Mouse (Mus musculus) embryonic facial prominence, embryonic 15.5 days (tissue): ENCODE measurements at regions not wholly inside any gene's neighbourhood (a gene's known extent, or its start where the extent isn't known, plus 50 kb on each side); places are given as distances from the start of the nearest gene placed in this dataset.

Source experiments
- ATAC-seq: fragments of 200-750 bp; cut with Nextera tagmentation; 2 replicates; pipeline ENCODE4 v1.8.0; 2017; ENCODE audit warnings: low read depth, moderate TSS enrichment; ENCODE audit not compliant: insufficient number of reproducible peaks, low FRiP score, low TSS enrichment
- H3K27ac ChIP-seq: fragments of 300-500 bp; sonication (generic); replicated peaks from 2 replicates; pipeline ENCODE4 v1.5.1; 2015; ENCODE audit warnings: mild to moderate bottlenecking, inconsistent platforms
- H3K27me3 ChIP-seq: fragments of 300-500 bp; sonication (generic); 2 replicates; pipeline ENCODE4 v1.6.1; 2015; ENCODE audit warnings: inconsistent platforms
- H3K36me3 ChIP-seq: fragments of 300-500 bp; sonication (generic); 2 replicates; pipeline ENCODE4 v1.6.1; 2015; ENCODE audit warnings: mild to moderate bottlenecking, inconsistent platforms
- H3K4me1 ChIP-seq: fragments of 300-500 bp; sonication (generic); 2 replicates; pipeline ENCODE4 v1.6.1; 2015; ENCODE audit warnings: inconsistent platforms
- H3K4me2 ChIP-seq: fragments of 300-500 bp; sonication (generic); replicated peaks from 2 replicates; pipeline ENCODE4 v1.6.1; 2015; ENCODE audit warnings: mild to moderate bottlenecking, inconsistent platforms
- H3K4me3 ChIP-seq: fragments of 300-500 bp; sonication (generic); replicated peaks from 2 replicates; pipeline ENCODE4 v1.5.1; 2015; ENCODE audit warnings: mild to moderate bottlenecking, inconsistent platforms
- H3K9ac ChIP-seq: fragments of 300-500 bp; sonication (generic); 2 replicates; pipeline ENCODE4 v1.6.1; 2015; ENCODE audit warnings: inconsistent platforms
- H3K9me3 ChIP-seq: fragments of 300-500 bp; sonication (generic); replicated peaks from 2 replicates; pipeline ENCODE4 v1.6.1; 2016; ENCODE audit warnings: inconsistent platforms
- WGBS: fragments of 180-500 bp; shearing (Covaris S2); methylation state at CpG from one replicate; pipeline ENCODE4 v1.1.7; 2015; 5-methylcytosine and 5-hydroxymethylcytosine counted together

DNA sequence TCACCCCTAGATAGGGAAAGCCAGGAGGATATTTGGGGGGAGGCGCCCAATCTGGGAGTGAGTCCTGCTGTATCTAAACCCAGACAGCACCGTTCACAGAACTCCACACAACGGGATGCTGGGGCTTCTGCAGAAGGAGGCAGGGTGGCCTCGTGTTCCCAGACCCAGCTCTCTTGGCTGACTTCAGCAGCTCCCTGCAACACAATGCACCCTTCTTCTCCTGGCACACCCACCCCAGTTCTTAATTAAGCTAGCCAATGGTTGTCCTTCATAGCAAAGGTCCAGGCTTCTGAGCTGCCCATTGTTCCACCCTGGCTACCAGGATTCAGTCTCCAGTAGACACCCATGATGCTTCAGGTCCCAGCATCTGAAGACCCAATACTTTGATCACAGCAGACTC is 138.8 kb upstream of the Zmiz1 start:
- ATAC-seq, result no peak
- no peak overlapping the region for H3K4me3 ChIP-seq
- H3K4me2 ChIP-seq, result no peak overlapping the region
- H3K27ac ChIP-seq, result no peak overlapping the region
- WGBS, result 63% methylated on average over 4 of the region's 4 CpGs
- no peaks in the 10 kb centered on the region for H3K27me3 ChIP-seq
- H3K9me3 ChIP-seq, result no peaks in the 10 kb centered on the region
- peaks cover 32% of the 10 kb centered on the region for H3K4me1 ChIP-seq
- H3K9ac ChIP-seq, result no peak overlapping the region
- H3K36me3 ChIP-seq, result no peaks in the 10 kb centered on the region

DNA sequence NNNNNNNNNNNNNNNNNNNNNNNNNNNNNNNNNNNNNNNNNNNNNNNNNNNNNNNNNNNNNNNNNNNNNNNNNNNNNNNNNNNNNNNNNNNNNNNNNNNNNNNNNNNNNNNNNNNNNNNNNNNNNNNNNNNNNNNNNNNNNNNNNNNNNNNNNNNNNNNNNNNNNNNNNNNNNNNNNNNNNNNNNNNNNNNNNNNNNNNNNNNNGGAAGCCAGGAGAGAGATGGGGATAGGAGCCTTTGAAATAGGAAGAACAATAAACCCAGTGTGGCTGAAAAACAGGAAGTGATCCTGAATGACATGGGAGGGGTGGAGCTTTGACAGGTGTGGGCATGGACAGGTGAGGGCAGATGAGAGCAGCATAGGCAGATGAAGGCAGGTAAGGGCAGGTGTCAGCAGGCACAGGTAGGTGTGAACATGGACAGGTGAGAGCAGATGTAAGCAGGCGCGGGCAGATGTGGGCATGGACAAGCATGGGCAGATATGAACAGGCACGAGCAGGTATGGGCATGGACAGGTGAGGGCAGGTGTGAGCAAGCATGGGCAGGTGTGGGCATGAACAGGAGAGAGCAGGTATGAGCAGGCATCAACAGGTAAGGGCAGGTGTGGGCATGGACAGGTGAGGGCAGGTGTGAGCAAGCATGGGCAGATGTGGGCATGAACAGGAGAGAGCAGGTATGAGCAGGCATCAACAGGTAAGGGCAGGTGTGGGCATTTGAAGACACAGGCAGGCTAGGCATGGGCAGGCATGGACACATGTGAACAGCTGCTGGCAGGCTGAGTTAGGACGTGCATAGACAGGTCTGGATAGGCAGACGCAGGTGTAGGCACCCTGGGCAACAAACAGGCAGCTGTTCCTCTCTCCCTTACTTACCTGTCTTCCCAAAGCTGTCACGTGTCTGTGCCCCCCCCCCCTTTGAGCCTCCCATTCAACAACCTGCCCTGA is 135.2 kb upstream of the Zmiz1 start:
- Histone ChIP-seq H3K4me2 (no peak overlapping the region), H3K27me3 (no peaks in the 10 kb centered on the region), H3K9ac (no peak overlapping the region), H3K36me3 (no peaks in the 10 kb centered on the region), H3K27ac (no peak overlapping the region), H3K9me3 (no peaks in the 10 kb centered on the region), H3K4me1 (peaks cover 12% of the 10 kb centered on the region; the same call in 1 of the 2 replicates), H3K4me3 (no peak overlapping the region)
- peak; percentile 74 for ATAC-seq
- 69% methylated on average over 6 of the region's 6 CpGs for WGBS

DNA sequence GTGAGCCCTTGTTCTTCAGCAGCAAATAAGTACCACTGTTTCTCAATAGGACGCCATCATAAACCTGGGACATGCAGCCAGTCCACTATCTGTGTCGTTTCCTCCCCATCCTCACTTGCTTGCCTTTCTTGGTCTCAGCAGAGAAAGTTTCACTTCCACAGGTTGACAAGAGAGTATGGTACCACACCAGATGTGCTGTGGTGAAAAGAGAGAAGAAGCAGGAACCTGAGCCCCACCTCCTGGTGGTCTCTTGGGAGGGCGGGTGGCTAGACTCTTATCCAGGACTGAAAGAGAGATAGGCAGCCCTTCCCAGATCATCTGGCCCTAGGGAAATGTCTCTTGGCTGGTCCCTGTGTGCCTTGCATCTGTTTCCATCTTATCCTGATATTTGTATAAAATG is 133.1 kb upstream of the Zmiz1 start:
- H3K27ac ChIP-seq, result no peak overlapping the region
- H3K4me3 ChIP-seq, result no peak overlapping the region
- 0 out of 2 replicates have a peak, but pooled peaks cover 11% of the 10 kb centered on the region for H3K4me1 ChIP-seq
- no peak for ATAC-seq
- no peaks in the 10 kb centered on the region for H3K27me3 ChIP-seq
- no peaks in the 10 kb centered on the region for H3K9me3 ChIP-seq
- H3K36me3 ChIP-seq, result no peaks in the 10 kb centered on the region
- no peak overlapping the region for H3K9ac ChIP-seq
- WGBS, result 88% methylated on average over 3 of the region's 3 CpGs
- no peak overlapping the region for H3K4me2 ChIP-seq

DNA sequence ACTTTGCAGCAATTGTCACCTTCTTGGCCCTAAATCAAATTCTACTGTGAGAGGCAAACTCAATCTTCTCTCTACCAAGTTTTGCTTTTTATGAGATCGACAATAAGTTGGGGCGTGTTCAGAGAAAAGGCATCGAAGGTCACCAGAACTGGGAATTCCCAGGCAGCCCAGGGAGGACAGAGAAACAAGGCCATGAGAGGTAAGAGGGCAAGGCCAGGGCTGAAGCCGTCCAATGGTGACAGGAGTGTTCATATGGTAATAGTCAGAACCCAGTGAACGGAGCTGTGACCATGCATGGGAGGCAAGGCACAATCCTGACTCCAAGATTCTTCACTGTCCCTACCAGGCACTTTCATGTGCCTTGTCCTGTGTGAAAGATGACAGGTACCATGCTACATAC is 130.8 kb upstream of the Zmiz1 start:
- Histone ChIP-seq H3K4me1 (0 out of 2 replicates have a peak, but pooled peaks cover under 1% of the 10 kb centered on the region), H3K27ac (no peak overlapping the region), H3K27me3 (no peaks in the 10 kb centered on the region), H3K4me2 (no peak overlapping the region), H3K9ac (no peak overlapping the region), H3K36me3 (no peaks in the 10 kb centered on the region), H3K4me3 (no peak overlapping the region), H3K9me3 (no peaks in the 10 kb centered on the region)
- ATAC-seq, result no peak
- 88% methylated on average over 5 of the region's 5 CpGs for WGBS

DNA sequence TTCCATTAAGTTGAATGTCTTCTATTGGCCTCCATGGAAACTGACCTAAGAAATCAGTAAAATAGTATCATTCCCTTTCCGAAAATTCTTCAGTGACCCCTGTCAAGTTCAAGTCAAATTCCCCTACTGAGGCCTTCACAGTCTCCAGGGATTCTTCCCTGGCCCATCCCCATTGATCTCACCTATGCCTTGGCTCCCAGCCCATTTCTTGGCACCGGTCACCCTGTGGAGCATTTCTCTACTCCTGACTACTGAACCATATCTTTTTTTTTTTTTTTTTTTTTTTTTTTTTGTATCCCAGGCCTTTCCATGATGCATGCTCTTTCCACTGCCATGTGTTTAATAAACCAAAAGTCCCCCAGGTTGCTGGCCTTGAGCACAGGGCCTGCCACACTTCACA is 124.8 kb upstream of the Zmiz1 start:
- Histone ChIP-seq H3K4me1 (peaks cover 11% of the 10 kb centered on the region), H3K4me3 (no peak overlapping the region), H3K36me3 (no peaks in the 10 kb centered on the region), H3K9ac (no peak overlapping the region), H3K4me2 (no peak overlapping the region), H3K9me3 (no peaks in the 10 kb centered on the region), H3K27ac (no peak overlapping the region), H3K27me3 (no peaks in the 10 kb centered on the region)
- ATAC-seq, result no peak
- 92% methylated on average over 2 of the region's 2 CpGs for WGBS

DNA sequence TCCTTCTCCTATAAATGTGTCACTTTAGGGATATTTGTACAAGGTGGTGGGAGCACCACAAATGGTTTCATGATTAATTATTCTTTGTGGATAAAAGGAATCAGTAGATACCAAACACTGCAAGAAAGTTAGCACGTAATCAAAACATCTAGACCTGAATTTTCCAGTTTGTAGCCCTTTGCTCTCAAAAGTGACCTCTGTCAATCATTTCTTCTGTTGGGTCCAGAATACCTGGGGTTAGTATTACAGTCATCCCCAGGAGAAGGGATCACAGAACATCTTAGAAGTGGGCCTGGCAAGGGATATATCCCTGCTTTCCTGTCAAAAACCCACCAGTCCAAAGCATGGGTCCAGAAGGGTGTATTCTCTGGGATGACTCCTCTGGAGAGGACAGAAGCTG is 122.1 kb upstream of the Zmiz1 start:
- 91% methylated on average over 1 of the region's 1 CpGs for WGBS
- Histone ChIP-seq H3K27me3 (no peaks in the 10 kb centered on the region), H3K4me2 (no peak overlapping the region), H3K4me3 (no peak overlapping the region), H3K9me3 (no peaks in the 10 kb centered on the region), H3K4me1 (peaks cover 26% of the 10 kb centered on the region), H3K27ac (no peak overlapping the region), H3K9ac (no peak overlapping the region), H3K36me3 (no peaks in the 10 kb centered on the region)
- ATAC-seq, result no peak

DNA sequence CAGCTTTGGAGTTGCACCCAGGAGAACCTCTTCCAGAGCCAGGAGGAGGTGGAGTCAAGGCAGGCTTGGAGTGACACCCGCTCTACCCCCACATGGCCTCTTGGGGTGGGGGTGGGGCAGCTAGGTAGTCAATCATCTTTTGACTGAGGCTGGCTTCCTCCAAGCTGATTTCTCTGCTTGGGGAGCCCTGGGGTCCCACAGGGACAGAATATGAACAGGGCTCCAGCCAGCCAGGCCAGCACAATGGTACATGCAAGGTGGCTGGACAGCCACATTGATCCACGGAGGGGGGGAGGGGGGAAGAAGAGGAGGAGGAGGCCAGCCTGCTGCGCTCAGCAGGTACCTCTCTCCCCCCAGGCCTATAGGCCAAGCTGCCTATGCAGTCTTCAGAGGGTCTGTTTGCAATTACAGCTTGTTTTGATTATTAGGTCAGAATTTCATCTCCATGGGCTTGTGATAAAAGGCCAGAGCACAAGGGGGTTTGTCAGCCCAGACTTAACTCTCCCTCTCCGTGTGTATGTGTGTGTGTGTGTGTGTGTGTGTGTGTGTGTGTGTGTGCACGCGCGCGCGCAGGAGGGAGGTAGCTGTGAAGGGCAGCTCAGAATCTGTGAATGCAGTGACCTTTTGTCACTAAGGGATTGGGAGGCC is 120.5 kb upstream of the Zmiz1 start:
- H3K4me1 ChIP-seq, result peaks cover 42% of the 10 kb centered on the region
- H3K27me3 ChIP-seq, result no peaks in the 10 kb centered on the region
- no peaks in the 10 kb centered on the region for H3K36me3 ChIP-seq
- no peak overlapping the region for H3K9ac ChIP-seq
- H3K27ac ChIP-seq, result peak overlapping the region; percentile 30; the same call in 1 of the 2 replicates
- H3K4me3 ChIP-seq, result no peak overlapping the region
- 32% methylated on average over 9 of the region's 9 CpGs for WGBS
- H3K4me2 ChIP-seq, result no peak overlapping the region
- H3K9me3 ChIP-seq, result no peaks in the 10 kb centered on the region
- ATAC-seq, result peak; percentile 39; the same call in 1 of the 2 replicates

DNA sequence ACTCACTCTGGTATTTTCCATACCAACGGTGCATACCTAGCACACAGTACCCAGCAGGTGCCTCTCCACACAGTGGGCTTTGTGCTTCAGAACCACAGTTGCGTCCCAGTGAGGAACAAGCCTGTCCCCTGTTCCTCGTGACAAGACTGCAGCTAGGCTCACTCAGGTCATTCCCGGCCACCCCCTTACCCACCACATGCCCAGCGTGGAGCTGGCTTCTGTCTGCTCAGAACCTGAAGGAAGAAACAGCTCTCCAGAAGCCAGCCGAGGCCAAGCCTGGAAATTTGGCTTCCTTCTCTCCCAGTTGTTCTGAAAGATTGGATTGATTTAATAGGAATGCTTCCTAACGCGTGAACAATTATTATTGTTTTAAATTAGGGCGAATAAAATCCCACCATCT is 118.1 kb upstream of the Zmiz1 start:
- Histone ChIP-seq H3K27ac (no peak overlapping the region), H3K36me3 (no peaks in the 10 kb centered on the region), H3K9ac (no peak overlapping the region), H3K4me1 (peaks cover 43% of the 10 kb centered on the region), H3K4me3 (no peak overlapping the region), H3K4me2 (no peak overlapping the region), H3K9me3 (no peaks in the 10 kb centered on the region), H3K27me3 (no peaks in the 10 kb centered on the region)
- WGBS, result 74% methylated on average over 9 of the region's 9 CpGs
- no peak for ATAC-seq

DNA sequence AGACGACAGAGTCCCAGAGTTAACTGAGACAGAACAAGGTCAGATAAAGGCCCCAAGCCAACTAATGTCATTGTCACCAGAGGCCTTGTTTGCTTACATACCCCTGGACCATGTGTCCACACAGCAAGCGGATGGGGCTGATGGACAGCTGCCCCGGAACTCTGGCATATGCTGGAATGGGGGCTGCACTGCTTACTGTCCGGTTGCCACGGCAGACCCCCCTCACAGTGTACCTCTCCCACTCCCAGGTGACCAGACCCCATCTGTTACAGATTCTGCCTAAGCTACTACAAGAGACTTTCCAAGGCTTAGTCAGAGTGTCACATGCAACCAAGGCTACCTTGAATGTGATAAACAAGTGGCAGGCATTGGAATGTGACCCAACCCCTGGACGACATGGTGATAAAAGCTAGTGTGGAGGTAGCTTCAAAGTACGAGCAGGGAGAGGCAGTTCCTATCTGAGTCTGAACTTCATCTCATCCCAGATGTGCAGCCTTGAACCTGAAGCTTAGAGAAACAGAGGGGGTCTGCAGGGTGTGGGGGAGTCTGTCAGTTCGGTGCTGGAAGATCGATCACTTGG is 117.0 kb upstream of the Zmiz1 start:
- no peaks in the 10 kb centered on the region for H3K27me3 ChIP-seq
- ATAC-seq, result no peak
- no peak overlapping the region for H3K4me3 ChIP-seq
- no peak overlapping the region for H3K4me2 ChIP-seq
- no peak overlapping the region for H3K9ac ChIP-seq
- H3K36me3 ChIP-seq, result no peaks in the 10 kb centered on the region
- H3K9me3 ChIP-seq, result no peaks in the 10 kb centered on the region
- H3K27ac ChIP-seq, result no peak overlapping the region; the same call in 1 of the 2 replicates
- WGBS, result 68% methylated on average over 9 of the region's 9 CpGs
- H3K4me1 ChIP-seq, result peaks cover 47% of the 10 kb centered on the region

DNA sequence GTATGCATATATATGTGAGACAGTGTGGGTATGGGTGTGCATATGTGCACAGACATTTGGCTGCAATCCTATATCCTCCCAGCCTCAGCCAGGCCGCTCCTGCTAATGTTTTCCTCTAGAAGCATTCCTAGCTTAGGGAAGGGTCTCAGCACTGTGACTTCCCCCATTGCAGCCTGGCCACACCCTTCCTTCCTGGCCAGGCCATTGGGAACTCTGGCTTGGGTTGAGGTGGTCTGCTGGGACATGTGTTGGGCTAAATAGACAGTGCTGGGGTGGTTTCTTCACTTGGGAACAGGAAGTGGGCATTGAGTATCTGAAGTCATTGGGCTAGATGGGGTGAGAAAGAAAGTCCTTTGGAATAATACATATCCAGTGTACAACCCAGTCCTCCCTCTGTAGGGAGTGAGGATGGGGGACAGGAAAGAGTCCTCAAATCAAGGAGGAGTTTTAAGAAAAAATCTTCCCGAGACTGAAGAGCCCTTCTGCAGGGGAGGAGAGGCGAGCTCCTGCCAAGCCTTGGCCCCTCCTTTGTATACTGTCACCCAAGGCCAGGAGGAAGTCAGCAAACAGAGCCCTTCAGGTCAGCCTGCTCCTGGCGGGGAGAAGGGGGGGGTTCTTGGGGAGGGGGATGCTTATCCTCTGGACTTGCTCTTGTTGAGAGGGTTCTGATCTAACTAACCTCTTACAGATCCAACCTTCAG is 116.0 kb upstream of the Zmiz1 start:
- Histone ChIP-seq H3K27me3 (no peaks in the 10 kb centered on the region), H3K27ac (peak overlapping the region; percentile 51; the same call in 1 of the 2 replicates), H3K9ac (no peak overlapping the region), H3K9me3 (no peaks in the 10 kb centered on the region), H3K4me3 (no peak overlapping the region), H3K36me3 (no peaks in the 10 kb centered on the region), H3K4me1 (peaks cover 52% of the 10 kb centered on the region), H3K4me2 (no peak overlapping the region)
- 42% methylated on average over 4 of the region's 4 CpGs for WGBS
- ATAC-seq, result no peak

DNA sequence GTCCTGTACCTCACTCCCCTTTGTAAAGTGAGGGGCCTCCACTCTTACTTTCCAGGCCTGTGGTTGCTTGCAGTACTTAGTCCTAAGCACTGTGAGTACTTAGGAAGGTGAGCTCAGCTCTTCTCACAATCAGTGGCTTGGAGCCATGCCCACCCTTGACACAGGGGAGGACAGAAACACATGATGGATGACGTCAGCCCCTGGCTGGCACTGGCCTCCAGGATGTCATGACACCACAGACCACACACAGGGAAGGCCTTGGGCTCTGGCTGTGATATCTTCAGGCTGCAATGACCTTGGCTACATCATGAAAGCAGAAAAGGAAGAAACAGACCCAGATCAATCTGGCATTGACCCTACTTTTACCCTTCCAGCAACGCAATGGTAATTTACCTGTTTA is 113.0 kb upstream of the Zmiz1 start:
- Histone ChIP-seq H3K36me3 (no peaks in the 10 kb centered on the region), H3K4me2 (no peak overlapping the region), H3K27me3 (no peaks in the 10 kb centered on the region), H3K4me1 (peaks cover 48% of the 10 kb centered on the region), H3K27ac (no peak overlapping the region), H3K4me3 (no peak overlapping the region), H3K9me3 (no peaks in the 10 kb centered on the region), H3K9ac (no peak overlapping the region)
- 33% methylated on average over 2 of the region's 2 CpGs for WGBS
- ATAC-seq, result no peak
